Mouse (Mus musculus) liver, embryonic 14 days (tissue): ENCODE results near the gene Zup1. TPM values are rescaled to one million over a fixed set of nuclear protein-coding genes. Genes with fewer than 3 reads are reported as not detected.

Source experiments
- polyA plus RNA-seq: library from polyadenylated mRNA; depleted of rRNA; stranded (reverse); fragments of >200 nt; gene quantifications from 2 replicates; pipeline ENCODE4 v1.2.3, GENCODE M21; 2012; rRNA removed

The Zup1 gene
- polyA plus RNA-seq: 4.2 and 4.9 TPM in 2 replicates

DNA sequence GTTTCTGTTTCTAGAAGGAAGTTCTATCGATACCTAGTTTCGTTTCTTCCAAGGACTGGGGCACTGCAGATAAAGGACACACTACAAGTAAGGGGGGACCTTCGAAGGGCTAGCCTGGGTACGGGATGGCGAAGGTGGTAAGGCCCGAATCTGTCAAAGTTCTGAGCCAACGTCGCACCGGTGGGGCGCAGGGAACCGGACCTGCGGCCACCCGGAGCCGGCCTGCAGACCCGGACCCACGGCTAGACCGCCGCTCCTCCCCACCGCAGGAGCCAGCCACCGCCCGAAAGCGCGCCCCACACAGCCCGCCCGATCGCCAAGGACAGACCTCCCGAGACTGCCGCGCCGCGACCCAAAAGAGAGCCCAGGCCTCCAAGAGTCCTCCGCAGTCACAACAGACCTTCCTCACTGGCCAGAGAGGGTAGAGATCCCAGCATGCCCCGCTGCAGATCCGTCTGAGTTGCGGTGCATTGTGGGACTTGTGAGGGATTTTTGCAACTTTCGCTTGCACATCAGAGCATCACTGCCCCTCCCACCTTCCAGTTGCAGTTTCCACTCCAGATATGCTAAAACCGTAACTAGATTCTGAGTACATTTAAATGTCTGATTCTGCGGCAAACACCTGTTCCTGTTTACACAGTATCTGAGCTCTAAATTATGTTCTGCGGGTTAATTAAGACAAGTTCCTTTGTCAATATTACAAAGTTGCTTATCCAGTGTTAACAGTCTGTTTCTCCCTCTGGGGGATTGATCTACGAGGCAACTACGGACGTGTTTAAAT, at the start of gene Zup1:
TSS of gene Zup1 (minus strand) at position 467 of the 781 bp plus-strand sequence.

DNA sequence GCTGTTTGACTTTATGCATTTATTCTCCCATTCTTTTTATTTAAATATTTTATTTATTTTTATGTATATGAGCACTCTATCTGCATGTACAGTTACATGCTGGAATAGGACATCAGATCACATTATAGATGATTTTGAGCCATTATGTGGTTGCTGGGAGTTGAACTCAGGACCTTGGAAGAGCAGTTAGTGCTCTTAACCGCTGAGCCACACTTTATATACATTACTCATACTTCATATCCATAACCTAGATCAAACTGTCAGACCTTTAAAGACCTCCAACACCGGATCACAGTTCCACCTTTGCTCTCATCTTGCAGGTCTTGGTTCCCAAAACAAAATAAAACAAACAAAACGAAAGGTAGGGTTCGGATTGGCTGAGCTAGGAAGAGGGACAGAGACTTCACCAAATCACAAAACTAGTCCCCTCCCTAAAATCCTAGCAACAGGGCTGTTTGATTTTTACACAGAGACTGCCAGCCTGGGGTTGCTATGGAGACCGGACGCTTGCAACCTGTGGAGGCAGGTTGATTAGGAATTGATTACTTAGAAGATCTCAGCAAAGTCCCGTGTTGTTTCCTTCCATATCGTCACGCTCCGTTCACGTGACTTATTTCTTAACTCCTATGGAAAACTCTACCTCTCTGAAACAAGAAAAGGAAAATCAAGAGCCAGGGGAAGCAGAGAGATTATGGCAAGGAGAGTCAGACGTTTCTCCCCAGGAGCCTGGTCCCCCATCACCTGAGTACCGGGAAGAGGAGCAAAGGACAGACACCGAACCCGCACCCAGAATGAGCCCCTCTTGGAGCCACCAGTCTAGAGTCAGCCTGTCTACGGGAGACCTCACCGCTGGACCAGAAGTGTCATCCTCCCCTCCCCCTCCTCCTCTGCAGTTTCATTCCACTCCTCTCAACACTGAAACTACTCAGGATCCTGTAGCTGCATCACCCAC, 46.3 kb downstream of the Zup1 start, which contains the start of gene Rsph4a:
TSS of gene Rsph4a (plus strand) at position 582 of the 952 bp plus-strand sequence.

Other genes starting within 250 kb of the Zup1 start
- not detected in 2 replicates for gene Sult3a2, start 164.6 kb downstream of the Zup1 start, polyA plus RNA-seq
- gene Sult3a1, start 93.5 kb downstream of the Zup1 start, polyA plus RNA-seq: not detected in 2 replicates
- not detected in 2 replicates for gene Rsph4a, start 46.2 kb downstream of the Zup1 start, polyA plus RNA-seq
- 36.1 and 37.6 TPM in 2 replicates for gene Rwdd1, start 68.4 kb upstream of the Zup1 start, polyA plus RNA-seq
- not detected in 2 replicates for gene Trappc3l, start 86.3 kb upstream of the Zup1 start, polyA plus RNA-seq
- not detected in 2 replicates for gene Calhm4, start 93.0 kb upstream of the Zup1 start, polyA plus RNA-seq
- gene Calhm5, start 145.2 kb upstream of the Zup1 start, polyA plus RNA-seq: 0.01 and 0.02 TPM in 2 replicates
- 0.77 and 1.1 TPM in 2 replicates for gene Calhm6, start 176.7 kb upstream of the Zup1 start, polyA plus RNA-seq